Mouse (Mus musculus) left cerebral cortex, postnatal 25 days (tissue): ENCODE results near the gene Trim23. TPM values are rescaled to one million over a fixed set of nuclear protein-coding genes. Genes with fewer than 3 reads are reported as not detected.

Experiments used
- DNase-seq, 2 experiments: peaks; one replicate each; pipeline ENCODE4 v3.0.0; 2022; ENCODE audit warnings: low spot score in 2 of 2, mixed read lengths in 1 of 2
- intact Hi-C: fragments of 180-260 bp; cut with DNase I; formaldehyde crosslinking; loops from one replicate; pipeline ENCODE4 v1.15.1; 2025
- total RNA-seq, 2 experiments: library from RNA; stranded (reverse); gene quantifications; 2 replicates each; pipeline ENCODE4 v1.2.3; 2021

The Trim23 gene
- total RNA-seq, 2 experiments from 2014 or later: 54.5 to 55.4 TPM

GRCm38 (mm10) chr13:104228384-104229066 is 49.9 kb downstream of the Trim23 start, which contains the start of the genes Cenpk and Ppwd1:
Gene Cenpk (plus strand): TSS chr13:104228611.
Gene Ppwd1 (minus strand): TSS chr13:104228843.
- intact Hi-C loops: loop anchor here (5.0 kb wide), 1 partner anchor 51 kb away; the partner anchor contains the start of genes Trappc13 and Trim23
- DNase-seq: peak; percentile 97 to 98

GRCm38 (mm10) chr13:104229181-104229580 is 50.6 kb downstream of the Trim23 start:
- intact Hi-C loops: loop anchor here (5.0 kb wide), 1 partner anchor 52 kb away; the partner anchor contains the start of genes Trappc13 and Trim23
- DNase-seq: no peak

Other genes starting within 250 kb of the Trim23 start
- gene Nln, start 69.2 kb upstream of the Trim23 start, total RNA-seq: 10 to 100 TPM; 23.9 to 31.0 TPM
- gene Sgtb, start 69.1 kb upstream of the Trim23 start, total RNA-seq: 100 to 1,000 TPM; 127 to 139 TPM
- gene Trappc13, start 328 bp upstream of the Trim23 start, total RNA-seq: 10 to 100 TPM; 52.5 to 53.6 TPM
- under 1 TPM; 0.69 to 0.94 TPM for gene Cenpk, start 49.8 kb downstream of the Trim23 start, total RNA-seq
- 10 to 100 TPM; 12.6 to 14.4 TPM for gene Ppwd1, start 50.0 kb downstream of the Trim23 start, total RNA-seq
- gene Adamts6, start 109.0 kb downstream of the Trim23 start, total RNA-seq: 1 to 10 TPM; 3.1 to 4.4 TPM